1 mouse cellular context compared by ENCODE assay signal in the genomic region with DNA sequence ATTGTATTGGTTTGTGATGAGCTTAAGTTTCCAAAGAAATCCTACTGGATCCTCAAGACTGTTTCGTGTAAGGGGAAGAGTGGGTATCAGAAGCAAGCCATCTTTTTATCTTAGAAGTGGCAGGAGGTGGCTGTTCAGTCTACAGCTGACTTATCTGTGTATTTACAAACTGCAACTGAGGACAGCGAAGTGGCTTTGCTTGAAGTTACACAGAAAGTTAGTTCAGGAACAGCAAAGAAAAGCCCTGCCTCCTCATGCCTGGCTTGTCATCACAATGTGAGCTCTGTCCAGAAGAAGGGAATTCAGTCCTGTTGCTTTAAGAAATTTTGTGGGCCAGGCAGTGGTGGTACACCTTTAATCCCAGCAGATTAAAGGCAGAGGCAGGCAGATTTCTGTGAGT.
TF ChIP-seq lines count a peak whose summit lies in the region.

No protein-coding gene starts in this region.

TF ChIP-seq in MEL, 35 proteins besides CTCF, POLR2A, EP300 and RAD21 (continued from another document):
- TF ChIP-seq TCF12 (IDR thresholded peaks at IDR 0.05; ENCODE audit: low read depth, low read length) (peak; percentile 78), CHD2 (IDR thresholded peaks at IDR 0.05; ENCODE audit: low read length) (no peak), HCFC1 (IDR thresholded peaks at IDR 0.05; ENCODE audit: low read depth, low read length) (no peak), ZMIZ1 (IDR thresholded peaks at IDR 0.05; ENCODE audit: low read depth, low read length) (no peak), NELFE (IDR thresholded peaks at IDR 0.05; ENCODE audit: low read depth, low read length) (no peak), ZC3H11A (IDR thresholded peaks at IDR 0.05; ENCODE audit: low read depth, low read length) (no peak), GABPA (IDR thresholded peaks at IDR 0.05; ENCODE audit: low read depth, low read length) (no peak), MYB (IDR thresholded peaks at IDR 0.05; ENCODE audit: low read depth, low read length) (peak; percentile 31; the same call in 1 of the 2 replicates), ZKSCAN1 (IDR thresholded peaks at IDR 0.05; ENCODE audit: low read depth, low read length) (no peak), TBP (IDR thresholded peaks at IDR 0.05; ENCODE audit: low read depth, low read length) (no peak), ETS1 (IDR thresholded peaks at IDR 0.05; ENCODE audit: low read depth, low read length) (peak; percentile 90), USF2 (IDR thresholded peaks at IDR 0.05; ENCODE audit: borderline replicate concordance in 1 of 2, insufficient read depth in 1 of 2, low read depth in 1 of 2, low read length in 2 of 2) (no peak)
